Mouse (Mus musculus) thymus, postnatal 10 days (tissue): Measurements from ENCODE around the gene Rtkn.
A peak's percentile ranks its signal among the peaks of the same experiment; 100 is the strongest.

Experiments
- DNase-seq, 2 experiments: peaks; one replicate each; pipeline ENCODE4 v3.0.0; 2021; ENCODE audit warnings: low spot score in 2 of 2

Gene Rtkn

DNA sequence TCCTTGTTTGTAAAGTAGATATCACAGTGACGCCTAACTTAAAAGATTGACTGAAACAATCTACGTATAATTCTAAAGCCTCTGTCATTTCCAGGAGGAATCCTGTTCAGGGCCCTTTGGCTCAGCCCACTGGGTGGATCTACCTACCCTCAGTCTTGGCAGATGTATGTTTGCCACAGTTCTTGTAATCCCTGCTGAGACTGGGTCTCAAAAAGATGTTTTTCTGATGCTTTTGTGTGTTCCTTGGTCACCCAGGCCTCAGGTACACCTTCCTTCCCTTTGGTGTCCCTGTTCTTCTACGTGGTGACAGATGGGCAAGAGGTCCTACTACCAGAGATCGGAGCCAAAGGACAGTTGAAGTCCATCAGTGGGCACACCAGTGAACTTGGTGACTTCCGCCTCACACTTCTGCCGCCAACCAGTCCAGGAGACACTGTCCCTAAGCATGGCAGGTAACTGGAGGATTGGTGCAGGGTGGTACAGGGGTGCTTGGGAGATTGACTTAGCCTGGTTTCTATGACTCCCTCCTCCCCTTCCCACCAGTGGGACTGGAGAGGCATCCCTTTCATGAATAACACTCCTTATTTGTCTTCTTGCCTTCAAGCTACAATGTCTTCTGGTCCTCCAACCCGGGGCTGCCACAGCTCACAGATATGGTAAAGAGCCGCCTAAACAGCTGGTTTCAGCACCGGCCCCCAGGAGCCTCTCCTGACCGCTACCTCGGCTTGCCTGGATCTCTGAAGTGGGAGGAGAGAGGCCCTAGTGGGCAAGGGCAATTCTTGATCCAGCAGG is 18.7 kb upstream of the Rtkn start:
- DNase-seq, result no peak

DNA sequence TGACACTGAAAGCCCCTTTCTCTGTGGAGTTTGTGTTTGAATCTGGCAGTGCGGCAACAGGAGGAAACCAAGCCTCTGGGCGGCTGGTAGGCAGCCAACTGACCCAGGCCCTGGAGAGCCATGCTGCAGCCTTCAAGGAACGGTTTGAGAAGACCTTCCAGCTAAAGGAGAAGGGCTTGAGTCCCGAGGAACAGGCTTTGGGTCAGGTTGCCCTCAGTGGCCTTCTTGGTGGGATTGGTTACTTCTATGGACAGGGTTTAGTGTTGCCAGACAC is 18.2 kb upstream of the Rtkn start:
- no peak for DNase-seq

- no peak for DNase-seq
Observed at GRCm38 (mm10) chr6:83117616-83118015, 17.6 kb upstream of the Rtkn start.

GRCm38 (mm10) chr6:83118369-83118768 is 16.9 kb upstream of the Rtkn start:
- DNase-seq, result no peak

DNA sequence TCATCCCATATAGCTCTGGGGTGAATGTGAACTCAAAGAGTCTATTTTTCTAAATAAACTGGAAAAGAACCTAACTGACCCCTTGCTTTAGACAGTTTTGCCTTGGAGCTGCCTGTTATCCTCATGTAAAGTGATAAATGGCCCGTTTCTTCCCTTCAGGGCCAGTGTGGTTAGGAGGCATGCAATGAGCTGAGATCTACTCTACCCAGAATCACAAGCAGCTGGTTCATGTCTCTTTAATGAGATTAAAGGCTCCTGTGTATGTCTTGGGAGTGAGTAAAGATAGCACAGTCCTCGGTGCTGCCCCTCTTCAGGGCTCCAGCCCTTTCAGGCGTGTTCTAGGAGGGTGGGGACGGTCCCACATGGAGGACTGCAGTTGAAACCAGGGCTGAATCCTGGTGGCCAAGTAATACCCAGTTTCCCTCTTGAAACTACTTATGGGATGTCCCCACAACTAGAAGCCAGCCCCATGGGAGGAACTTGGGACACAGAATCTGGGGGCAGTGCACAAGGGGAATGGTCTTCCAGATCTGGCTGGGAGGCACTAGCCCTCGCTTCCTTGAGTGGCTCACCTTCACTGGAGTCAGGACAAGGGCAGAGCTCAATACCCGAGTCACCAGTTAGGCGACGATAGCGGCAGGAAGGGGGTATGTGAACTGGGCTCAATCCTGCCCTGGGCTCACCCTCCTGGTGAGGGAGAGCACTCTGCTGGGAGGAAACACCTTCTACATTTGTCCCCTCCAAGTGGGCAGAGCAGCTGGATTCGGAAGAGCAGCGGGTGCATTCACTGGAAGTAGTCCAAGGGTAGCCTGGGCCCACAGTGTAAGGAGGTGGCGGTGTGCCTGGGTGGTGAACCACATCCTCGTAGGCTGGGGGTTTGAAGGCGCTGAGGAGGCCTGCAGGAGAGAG is 16.2 kb upstream of the Rtkn start:
- DNase-seq, result no peak

DNA sequence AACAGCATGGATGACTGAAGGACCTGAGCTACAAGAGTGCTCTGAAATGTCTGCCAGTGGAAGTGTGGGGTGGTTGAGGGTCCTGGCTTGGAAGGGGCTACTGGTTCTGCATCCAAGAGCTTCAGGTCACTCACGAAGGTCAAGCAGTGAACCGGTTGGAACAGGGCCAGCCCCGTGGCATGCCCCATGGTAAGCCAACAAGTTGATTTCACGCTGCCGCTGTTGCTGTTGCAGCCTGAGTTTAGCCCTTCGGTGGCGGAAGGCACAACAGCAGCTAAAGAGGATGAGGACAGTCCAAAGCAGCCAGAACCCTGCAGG is 15.6 kb upstream of the Rtkn start:
- no peak for DNase-seq

- DNase-seq, result peak; percentile 88 to 94
Observed at GRCm38 (mm10) chr6:83120930-83121862, 14.1 kb upstream of the Rtkn start, which contains the start of gene Wbp1. TSS of gene Wbp1 (minus strand) at chr6:83121559.

DNA sequence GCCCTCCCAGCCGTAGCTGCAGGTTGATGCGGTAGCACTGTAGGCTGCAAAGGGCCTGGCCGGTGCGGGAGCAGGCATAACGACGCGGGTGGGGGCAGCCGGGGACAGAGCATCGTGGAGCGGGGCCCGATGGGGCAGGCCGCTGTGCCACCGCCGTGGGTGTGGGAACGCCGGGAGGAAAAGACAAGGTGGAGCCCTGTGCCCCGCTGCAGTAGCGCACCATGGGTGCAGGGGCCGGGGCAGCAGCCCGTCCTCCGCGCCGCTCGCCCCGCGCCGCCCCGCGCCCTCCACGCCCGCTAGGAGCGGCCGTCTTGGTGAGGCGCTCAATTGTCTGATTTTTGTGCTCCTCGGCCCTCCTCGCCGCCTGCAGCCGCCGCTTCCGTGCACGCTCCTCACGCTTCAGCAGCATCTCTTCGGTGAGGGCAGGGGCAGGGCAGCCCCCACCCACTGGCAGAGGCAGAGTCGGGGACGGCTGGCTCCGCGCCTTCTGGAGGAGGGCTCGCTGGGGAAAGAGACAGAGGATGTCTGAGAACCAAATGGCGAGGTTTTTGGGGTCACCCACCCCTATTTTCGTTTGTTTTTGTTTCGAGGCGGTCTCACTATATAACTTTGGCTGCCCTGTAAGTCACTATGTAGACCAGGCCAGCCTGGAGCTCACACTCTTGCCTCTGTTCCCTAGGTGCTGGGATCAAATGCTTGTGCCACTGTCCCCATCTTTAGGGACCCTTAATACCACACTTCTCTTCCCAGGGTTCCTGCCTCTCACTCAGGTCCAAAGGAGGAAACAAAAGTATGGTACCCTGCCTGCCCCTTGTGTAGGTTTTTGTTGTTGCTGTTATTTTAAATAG is 13.2 kb upstream of the Rtkn start:
- DNase-seq, result peak in 1 of 2 experiments; percentile 37

- no peak for DNase-seq
Observed at GRCm38 (mm10) chr6:83122961-83123360, 12.3 kb upstream of the Rtkn start.

- peak; percentile 84 to 91 for DNase-seq
Observed at GRCm38 (mm10) chr6:83124851-83125312, 10.4 kb upstream of the Rtkn start.

DNA sequence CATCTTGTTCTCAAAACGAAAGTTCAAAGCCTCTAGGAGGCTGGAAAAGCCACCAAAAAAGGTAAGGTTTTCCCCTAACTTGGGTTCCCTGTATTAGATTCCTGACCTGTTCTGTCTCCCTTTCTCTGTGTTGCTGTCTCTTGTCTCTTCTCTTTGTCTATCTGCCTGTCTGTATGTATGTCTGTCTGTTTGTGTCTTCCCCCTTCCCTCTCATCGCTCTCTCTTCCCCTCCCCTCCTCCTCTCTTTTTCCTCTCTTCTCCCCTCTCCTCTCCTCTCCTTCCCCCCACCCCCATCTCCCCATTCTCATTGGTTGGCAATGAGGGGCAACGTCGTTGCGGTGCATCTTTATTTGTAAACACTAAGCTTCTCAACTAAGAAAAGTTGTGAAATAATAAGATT is 9.9 kb upstream of the Rtkn start, which contains the start of gene Ino80b:
TSS of gene Ino80b (minus strand) at position 101 of the 400 bp plus-strand sequence.
- DNase-seq, result no peak

GRCm38 (mm10) chr6:83127419-83127818 is 7.8 kb upstream of the Rtkn start:
- no peak for DNase-seq

DNA sequence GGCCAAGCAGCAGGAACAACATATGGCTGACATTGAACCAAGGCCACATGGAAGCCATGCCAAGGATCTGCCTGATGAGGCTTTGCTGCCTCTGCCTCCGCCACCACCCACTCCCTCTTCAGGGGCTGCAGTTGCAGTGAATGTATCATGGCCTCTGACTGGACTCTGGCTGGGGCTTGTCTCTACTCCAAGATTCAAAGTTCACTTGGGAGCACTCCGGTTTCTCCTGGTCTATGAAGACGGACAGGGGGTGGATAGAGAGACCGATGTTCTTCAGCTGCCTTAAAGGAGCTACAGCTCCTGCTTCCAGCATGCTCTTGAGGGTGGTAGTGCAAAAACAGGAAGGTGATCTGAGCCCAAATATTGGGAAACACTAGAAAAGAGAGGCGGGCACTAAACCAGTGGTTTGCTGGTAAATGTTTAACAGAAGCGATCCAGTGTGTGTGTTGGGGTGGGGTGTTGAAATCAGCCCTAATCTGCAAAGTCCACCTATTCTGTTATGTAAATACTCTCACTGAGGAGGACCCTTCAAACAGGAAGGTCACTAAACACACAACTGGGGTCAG is 3.7 kb upstream of the Rtkn start:
- no peak for DNase-seq

DNA sequence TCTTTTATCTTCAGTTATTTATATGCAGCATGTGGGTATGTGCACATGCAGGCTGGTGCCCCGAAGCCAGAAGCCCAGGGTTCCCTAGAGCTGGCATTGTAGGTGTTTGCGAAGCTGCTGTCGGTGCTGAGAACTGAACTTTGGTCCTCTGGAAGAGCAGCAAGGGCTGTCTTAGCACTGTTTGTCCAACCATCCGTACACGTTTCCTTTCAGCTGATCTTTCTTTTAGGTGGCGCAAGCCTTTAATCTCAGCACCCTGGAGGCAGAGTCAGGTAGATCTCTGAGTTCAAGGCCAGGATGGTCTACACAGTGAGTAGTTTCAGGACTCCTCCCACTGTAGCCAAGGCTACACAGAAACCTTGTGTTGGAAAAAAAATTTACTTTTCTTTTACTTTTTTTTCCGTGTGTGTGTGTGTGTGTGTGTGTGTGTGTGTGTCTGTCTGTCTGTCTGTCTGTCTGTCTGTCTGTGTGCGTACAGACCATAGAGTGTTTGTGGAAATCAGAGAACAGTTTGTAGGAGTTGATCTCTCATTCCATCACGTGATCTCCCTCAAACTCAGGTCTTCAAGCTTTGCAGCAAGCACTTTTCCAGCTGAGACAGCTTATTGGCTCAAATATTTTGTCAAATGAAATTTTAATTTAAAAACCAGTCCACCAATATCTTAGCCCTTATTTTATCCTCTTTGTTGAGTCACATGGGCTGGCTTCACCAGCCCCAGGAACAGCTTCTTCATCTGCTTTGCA is 2.9 kb upstream of the Rtkn start:
- DNase-seq, result no peak

- DNase-seq, result no peak
Observed at GRCm38 (mm10) chr6:83134226-83134625, 1.0 kb upstream of the Rtkn start.

GRCm38 (mm10) chr6:83135571-83136161 is 403 bp downstream of the Rtkn start:
- no peak for DNase-seq

DNA sequence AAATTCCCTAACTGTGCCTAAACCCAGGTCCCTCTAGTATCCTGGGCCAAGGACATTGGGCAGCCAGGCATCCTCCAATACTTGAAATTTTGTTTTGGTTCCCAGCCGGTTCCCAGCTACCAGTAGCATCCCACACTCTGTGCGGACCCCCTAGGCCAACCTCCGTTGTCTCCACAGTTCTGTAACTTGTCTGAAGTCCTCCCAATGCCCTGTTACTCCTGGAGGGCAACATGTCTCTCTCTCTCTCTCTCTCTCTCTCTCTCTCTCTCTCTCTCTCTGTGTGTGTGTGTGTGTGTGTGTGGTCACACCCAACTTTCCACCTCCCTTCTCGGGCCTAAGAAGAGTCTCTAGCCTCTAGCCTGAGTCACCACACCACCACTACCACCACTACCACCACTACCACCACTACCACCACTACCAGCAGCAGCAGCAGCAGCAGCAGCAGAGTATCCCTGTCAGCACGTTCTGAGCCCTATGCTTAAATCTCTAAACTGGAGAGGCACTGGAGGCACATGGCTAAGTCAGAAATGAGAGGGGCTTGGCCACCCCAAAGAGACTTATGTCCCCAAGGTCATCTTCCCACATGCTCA is 1.1 kb downstream of the Rtkn start:
- DNase-seq, result no peak

DNA sequence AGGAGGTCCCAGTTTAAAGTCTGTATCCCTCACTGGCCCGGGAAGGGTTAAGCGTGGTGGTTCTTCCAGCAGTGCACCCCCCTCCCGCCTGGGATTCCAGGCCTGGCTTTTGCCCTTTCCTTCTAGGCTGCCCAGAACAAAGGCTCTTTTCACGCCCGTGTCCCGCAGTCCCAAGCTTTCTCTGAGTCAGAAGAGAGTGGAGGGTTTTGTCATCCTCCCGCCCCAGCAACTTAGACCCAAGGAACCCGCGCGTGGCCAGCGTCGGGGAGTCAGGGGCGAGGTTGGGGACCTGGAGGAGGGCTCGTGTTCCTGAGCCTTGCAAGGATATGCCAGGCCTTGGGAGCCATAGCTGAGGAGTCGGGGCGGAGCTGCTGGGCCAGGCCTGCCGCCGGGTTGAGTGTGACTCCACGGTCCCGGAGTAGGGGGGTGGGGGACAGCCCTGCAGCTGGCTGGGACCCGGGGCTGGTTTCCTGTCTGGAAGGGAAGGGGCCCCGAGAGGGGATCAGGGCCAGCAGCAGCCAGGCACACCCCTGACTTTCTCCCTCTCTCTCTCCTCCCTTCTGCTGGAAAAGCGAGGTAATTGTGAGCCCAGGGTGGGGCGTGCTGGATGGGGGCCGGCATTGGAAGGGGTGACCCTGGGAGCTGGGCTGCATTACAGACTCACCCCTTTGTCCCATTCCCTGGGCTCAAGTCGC is 1.8 kb downstream of the Rtkn start:
- peak; percentile 71 to 80 for DNase-seq

GRCm38 (mm10) chr6:83137576-83137950 is 2.3 kb downstream of the Rtkn start:
- DNase-seq, result no peak
